Mouse (Mus musculus) erythroblast, embryonic 14.5 days (primary cell): ENCODE measurements at regions not wholly inside any gene's neighbourhood (a gene's known extent, or its start where the extent isn't known, plus 50 kb on each side); places are given as distances from the start of the nearest gene placed in this dataset.

Experiments
- GATA1 ChIP-seq: IDR thresholded peaks from 2 replicates; pipeline ENCODE4 v1.6.1; 2012; ENCODE audit warnings: low read length, inconsistent platforms, mixed read lengths
- TAL1 ChIP-seq: IDR thresholded peaks from 3 replicates; pipeline ENCODE4 v1.6.1; 2012; ENCODE audit warnings: low read length, inconsistent platforms, mixed read lengths

DNA sequence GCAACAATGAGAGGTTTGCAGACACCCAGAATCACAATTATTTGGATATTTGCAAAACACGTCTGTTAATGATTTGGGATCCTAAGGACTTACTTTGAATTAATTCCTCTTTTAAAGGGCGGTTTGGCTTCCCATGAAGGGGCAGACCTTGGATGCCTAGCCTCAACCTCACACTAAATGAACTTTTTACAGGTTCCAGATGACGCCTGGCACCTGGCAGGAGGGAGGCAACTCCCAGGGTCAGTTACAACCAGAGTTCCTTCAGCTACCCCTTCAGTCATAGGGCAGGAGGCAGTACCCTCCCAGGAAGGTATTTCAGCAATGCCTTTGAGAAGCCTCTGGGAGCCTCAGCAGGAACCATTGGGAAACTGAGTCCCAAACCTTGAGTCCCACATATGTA is 57.9 kb upstream of the Stx18 start:
- TF ChIP-seq GATA1 (no peak), TAL1 (no peak)
